Mouse (Mus musculus): ENCODE results near the gene Cldn19.

Gene Cldn19

DNA sequence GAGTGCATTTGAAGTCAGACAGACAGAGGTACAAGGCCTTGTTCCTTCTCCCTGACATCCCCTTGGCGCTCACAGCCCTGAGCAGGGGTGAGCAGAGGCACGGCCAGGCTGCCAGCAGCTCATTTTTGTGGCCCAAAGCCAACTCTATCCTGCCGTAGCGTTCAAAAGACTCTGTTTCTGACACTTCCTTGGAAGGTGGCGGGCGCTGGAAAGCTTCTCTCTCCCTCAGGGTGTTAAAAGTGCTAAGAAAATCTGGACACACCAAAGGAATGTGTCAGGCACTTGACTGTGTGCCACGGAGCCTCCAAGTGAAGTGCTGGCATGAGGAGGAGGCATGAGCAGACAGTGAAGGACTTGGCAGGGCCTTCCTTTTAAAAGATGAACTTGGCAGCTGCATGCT, 9.7 kb upstream of the Cldn19 start:
- TF ChIP-seq GATA4 (IDR thresholded peaks at IDR 0.05; ENCODE audit: insufficient replicate concordance, low read length) = no peak

DNA sequence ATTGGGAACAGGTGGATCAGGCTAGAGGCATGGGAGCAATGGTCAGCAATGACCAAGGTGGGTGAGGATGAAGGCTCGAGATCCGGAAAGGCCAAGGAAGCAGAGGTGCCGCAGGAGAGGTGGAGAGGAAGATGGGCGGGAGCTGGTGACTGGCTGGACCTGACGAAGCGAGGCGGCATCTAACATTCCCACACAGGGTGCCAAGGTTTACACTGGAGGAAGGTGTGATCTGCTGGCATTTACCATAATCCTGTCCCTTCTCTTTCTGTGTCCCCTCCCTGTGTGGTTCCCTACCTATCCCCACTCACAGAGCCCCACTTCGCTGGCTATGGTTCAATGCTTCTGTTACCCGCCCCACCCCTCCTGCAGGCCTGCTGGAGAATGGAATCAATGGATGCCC, 9.3 kb upstream of the Cldn19 start:
- TF ChIP-seq GATA4 (IDR thresholded peaks at IDR 0.05; ENCODE audit: insufficient replicate concordance, low read length) = no peak

DNA sequence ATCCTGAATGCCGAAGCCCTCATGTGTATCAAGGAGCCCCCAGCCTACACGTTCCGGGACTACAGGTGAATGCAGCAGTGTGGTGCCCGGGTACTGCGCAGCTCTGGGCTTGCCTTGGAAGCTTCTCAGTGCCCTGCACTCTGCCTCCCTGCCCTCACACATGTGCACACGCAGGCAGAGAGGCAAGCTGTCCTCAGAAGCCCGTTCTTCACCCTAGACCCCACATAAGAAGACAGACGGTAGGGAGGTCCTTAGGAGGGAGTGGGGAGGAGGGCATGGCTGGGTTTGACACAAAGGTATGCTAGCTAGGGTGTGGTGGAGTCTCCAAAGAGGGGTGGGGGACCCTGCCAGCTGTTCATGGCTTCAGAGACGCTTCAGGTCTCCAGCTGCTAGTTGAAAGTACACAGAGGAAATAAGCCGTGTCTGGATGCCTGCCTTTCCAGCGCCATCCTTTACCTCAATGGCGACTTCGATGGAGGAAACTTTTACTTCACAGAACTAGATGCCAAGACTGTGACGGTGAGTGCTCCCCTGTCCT, 8.5 kb upstream of the Cldn19 start:
- no peak for TF ChIP-seq GATA4 (IDR thresholded peaks at IDR 0.05; ENCODE audit: insufficient replicate concordance, low read length)

DNA sequence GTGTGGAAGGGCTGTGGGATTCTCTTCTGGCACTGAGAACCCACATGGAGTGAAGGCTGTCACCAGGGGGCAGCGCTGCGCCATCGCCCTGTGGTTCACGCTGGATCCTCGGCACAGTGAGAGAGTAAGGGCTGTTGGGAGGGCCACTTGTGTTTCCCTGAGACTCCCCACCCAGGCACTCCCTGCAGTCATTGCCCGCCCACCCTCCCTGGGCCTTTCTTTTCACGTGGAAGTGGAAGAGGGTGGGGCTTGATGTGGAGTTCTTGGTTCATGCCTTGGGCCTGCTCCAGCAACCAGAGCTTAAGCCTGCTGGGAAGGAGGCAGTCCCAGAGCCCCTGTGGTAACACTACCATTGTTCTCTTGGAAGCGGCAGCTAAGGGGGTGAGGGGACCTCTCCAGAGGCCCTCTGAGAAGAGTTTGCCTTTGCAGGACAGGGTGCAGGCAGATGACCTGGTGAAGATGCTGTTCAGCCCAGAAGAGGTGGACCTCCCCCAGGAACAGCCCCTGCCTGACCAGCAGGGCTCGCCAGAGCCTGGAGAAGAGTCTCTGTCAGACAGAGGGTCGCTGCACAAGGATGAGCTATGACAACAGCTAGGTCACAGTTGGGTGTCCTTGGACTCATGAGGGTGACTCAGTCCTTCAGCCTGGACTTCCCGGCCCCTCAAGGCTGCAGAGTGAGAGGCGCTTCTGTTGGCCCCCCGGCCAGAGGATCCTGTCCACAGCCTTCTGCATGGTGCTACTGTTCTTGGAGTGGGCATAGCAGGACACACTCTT, 7.6 kb upstream of the Cldn19 start:
- TF ChIP-seq GATA4 (IDR thresholded peaks at IDR 0.05; ENCODE audit: insufficient replicate concordance, low read length) = no peak

DNA sequence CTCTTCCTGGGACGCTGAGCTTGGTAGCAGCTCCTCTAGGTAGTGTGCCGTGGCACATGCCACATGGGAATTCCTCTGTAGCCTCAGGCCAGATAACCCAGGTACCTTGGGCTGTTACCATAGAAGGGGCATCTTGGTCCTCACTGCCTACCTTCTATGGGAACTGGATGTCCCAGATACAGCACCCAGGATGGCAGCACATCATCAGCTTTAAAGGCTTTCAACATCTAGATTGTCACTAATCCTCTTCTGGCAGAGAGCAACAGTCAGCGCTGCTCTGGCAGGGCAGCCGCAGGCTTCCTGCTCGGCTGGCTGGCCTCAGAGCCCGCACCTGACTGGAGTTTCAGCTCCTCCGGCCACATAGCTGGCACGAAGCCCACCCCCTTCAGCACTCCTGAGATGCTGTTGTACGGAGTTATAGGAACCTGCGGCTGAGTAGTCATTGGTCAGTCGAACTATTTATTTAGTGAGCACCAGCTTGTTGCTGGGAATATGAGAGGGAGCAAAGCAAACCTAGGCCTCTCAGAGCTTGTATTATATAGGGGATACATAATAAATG, 6.7 kb upstream of the Cldn19 start:
- no peak for TF ChIP-seq GATA4 (IDR thresholded peaks at IDR 0.05; ENCODE audit: insufficient replicate concordance, low read length)

DNA sequence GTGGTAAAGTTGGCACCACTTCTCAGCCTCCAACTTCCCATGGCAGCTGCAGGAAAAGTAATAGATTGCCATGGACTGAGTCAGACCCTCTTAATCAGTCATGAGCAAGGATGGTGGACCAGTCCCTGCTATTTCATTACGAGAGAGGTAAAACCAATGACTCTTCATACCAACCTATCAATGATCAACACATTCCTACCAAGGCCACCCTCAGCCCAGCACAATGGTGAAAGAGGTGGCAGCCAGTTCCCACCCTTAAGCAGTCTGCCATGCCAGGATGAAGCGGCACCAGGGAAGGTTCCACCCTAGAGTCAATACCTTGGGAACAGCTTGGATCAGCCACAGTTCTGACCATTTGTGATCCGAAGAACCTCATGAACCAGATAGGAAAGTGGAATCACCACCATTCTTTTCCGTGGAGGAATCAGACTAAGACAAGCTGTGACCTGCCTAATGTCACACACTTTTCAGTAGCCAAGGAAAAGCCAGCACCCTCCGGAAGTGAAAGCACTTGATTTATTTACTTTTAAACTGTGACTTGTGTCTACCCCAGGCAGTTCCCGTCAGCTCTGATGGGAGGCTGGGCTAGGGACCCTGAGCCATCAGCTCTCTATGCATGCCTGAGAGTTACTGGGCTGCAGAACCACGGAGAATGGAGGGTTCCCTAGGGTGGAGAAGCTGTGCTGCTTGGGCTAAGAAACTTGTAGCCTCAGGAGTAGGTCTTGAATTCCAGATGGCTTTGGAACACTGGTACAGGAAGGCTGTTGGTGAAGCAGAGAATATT, 3.0 kb upstream of the Cldn19 start:
- no peak for TF ChIP-seq GATA4 (IDR thresholded peaks at IDR 0.05; ENCODE audit: insufficient replicate concordance, low read length)

DNA sequence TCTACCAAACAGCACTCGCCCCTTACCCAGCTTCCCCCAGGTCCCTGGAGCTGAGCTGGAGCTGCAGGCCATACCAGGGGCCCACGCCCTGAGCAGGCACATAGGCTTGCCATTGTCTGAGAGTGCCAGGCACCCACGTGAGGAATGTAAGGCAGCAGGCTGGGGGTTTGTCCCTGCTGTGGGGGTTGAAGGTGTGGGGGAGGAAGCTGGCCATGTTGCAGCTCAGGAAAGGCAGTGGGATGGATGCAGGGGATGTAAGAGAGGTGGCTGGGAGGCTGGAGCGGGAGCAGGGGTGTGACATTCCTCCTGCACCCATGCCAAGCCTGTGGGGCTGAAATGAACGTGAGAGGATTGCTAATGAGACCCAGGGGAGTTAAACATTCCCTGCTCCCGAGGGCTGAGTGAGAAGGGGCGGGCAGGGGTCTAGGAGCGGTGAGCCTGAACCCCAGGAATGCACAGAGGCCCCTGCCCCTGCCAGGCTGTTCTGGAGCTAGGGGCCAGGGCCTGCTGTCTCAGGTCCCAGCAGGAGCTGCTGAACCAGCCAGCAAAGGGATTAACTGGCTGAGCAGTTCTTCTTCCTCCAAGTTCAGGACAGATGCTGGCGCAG, 1.1 kb upstream of the Cldn19 start:
- no peak for TF ChIP-seq GATA4 (IDR thresholded peaks at IDR 0.05; ENCODE audit: insufficient replicate concordance, low read length)

DNA sequence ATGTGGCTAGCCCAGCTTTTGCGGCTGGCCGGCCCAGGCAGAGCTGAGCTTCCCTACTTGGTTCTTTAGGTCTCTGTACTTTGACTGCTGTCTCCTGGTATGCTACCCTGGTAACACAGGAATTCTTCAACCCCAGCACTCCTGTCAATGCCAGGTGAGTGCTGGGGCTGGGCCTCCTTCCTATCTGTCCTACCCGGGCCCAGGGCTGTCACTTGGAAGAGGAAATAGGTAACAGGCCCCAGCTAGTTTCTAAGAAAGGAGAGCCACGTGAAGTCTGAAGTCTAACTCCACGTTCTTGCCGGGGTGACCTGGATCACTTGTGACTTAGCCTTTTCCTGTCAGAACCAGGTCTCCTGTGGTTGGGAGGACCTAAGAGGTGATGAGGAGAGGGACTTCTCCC, 1.9 kb downstream of the Cldn19 start:
- TF ChIP-seq GATA4 (IDR thresholded peaks at IDR 0.05; ENCODE audit: insufficient replicate concordance, low read length) = no peak

DNA sequence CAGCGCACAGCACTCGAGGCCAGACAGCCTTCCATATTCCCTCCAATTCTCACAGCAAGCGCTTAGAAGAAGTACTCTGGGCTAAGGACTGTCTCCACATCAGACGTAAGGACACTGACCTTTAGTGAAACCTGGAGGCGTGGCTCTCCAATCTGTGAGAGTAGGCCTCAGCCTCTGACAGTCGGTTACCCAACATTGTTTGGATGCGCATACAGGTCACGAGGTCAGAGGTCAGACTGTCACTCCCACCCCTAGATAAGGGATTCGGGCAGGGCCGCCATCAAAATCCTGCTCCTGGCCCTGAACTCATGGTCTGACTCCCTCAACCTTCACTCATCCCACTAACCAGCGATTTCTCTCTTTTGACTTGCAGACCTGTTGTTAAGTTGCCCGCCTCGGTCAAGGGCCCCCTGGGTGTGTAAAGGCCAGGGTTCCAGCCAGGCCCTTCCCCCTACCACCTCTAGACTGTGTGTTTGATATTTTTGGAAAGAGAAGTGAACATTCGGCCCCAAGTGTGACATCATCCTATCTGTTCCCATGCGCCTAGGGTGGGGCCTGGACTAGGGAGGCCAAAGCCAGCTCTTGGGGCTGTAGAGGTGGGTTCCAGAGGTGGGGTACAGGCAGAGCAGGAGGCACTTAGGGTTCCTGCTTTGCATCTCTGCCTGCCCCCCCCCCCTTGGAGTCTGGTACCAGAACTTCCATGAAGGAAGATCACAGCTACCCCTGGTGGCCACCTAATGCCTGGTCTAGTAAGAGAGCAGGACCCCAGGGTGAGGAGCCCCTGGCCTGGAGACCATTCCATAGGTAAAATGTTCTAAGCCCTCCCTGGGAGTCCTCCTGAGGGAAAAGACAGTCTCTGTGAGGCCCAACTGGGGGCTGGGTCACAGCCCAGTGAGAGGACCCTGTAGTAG, 4.4 kb downstream of the Cldn19 start:
- TF ChIP-seq GATA4 (IDR thresholded peaks at IDR 0.05; ENCODE audit: insufficient replicate concordance, low read length) = peak; percentile 66; the same call in 1 of the 2 replicates

DNA sequence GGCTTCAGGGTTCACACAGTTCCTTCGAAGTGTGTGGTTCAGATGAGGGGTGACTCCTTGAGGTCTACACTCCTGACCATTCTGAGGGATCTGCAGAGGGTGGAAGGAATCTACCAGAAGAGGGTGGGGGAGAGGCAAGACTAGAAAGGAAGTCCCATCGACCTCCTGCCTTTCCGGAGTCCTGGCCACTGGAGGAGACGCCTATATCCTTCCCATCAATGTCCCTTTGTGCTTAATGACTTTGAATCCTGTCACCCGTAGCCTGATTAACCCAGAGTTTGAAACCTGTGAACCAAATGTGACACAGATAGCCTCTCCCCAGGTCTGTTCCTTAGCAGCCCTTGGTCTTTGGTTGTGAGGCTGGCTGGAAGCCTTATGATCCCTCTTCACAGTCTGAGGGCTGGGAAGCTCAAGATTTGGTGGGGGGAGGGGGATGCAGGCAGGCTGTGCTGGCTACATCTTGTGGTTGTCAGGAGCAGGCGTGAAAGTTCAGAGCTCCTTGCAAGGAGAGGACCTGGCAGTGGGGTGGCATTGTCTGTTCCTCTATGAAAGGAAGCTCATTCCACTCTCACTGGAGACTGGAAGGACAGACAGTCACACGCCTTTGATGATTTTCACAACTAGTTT, 6.0 kb downstream of the Cldn19 start:
- TF ChIP-seq GATA4 (IDR thresholded peaks at IDR 0.05; ENCODE audit: insufficient replicate concordance, low read length) = no peak

DNA sequence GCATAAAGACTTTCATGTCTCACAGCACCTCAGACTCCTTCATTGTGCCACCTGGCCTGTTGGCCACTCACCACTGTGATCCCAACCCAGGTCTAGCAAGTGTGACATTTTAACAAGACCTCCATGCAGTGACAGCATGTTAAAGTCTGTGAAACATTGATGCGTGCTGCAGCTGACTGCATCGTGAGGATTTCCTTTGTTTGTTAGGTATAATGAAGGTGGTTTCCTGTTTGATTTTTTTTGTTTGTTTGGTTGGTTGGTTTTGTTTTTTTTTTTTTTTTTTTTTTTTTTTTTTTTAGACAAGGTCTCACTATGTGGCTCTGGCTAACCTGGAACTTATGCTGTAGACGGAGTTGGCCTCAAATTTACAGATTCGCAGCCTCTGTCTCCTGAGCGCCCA, 7.3 kb downstream of the Cldn19 start:
- no peak for TF ChIP-seq GATA4 (IDR thresholded peaks at IDR 0.05; ENCODE audit: insufficient replicate concordance, low read length)

DNA sequence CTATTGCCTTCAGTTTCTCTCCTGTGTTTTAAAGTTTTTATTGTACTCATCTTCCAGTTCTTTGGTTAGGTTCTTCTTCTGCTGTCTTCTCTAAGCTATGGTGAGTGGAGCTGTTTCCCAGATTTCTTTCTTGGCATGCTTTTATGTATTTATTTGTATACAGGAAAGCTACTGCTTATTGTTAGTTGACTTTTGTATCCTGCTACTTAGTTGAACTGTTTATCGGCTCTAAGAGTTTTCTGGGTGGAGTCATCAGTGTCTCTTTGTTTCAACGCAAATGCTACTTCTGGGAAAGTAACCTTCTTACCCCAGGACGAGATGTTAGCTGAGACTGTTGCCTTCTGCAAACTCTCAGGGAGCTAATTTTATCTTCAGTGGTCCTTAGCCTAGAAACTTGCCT, 8.2 kb downstream of the Cldn19 start:
- TF ChIP-seq GATA4 (IDR thresholded peaks at IDR 0.05; ENCODE audit: insufficient replicate concordance, low read length) = no peak

DNA sequence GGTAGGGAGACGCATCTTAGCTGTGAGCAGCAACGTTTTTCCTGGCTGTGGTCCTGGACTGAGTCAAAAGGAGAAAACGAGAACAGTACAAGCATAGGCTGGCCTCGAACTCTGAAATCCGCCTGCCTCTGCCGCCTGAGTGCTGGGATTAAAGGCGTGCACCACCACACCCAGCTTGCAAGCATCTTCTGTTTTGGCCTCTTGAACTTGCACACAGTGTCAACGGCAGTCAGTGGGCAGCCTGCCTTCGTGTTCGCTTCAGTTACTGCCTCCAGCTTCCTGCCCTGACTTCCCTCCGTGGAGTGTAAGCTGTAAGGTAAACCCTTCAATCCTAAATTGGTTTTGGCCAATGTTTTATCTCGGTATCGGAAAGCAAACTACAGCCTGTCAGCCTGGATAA, 11.4 kb downstream of the Cldn19 start:
- TF ChIP-seq GATA4 (IDR thresholded peaks at IDR 0.05; ENCODE audit: insufficient replicate concordance, low read length) = no peak

DNA sequence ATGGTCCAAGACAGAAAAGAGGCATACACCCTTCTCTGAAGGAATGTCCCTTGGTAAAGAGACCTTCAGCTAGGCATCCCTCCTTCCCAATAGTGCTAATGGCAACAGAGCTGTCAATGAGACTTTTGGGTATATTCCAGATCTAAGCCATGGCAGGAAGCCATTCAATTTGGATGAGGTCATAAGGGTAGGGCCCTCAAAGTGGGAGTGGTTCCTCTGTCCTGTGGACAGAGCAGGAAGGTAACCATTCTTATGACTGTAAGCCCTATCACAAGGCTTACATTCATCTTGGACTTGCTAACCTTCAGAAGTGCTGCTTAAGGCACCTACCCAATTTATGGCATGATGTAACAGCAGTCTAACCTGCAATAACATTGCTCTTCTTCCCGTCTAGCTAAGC, 19.4 kb downstream of the Cldn19 start:
- TF ChIP-seq GATA4 (IDR thresholded peaks at IDR 0.05; ENCODE audit: insufficient replicate concordance, low read length) = no peak

Data from liver, adult (tissue).